Mouse (Mus musculus): Measurements from ENCODE around the gene Tfrc. TPM values are rescaled to one million over a fixed set of nuclear protein-coding genes. Genes with fewer than 3 reads are reported as not detected.
A peak's percentile ranks its signal among the peaks of the same experiment; 100 is the strongest.

The Tfrc gene
- polyA plus RNA-seq, 1 experiment from 2014 or later: 62.0 TPM

DNA sequence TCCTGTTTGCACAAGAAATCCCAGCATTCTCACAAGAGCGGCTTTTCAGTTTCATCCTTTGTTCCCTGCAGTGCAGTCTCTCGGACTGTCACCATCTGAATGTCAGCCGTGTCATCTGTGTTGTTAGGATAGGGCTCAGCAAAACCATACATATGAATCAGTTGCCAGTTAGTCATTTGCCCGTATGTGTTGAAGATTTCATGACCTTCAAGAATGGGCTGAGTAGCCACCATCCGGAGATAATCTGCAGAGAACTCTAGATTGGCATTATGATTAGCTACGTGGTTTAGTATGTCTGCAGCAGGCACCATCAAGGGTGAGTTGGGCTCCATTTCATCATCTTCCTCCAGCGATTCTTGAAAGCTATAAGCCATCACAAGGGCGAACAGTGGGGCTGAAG lies 17.2 kb upstream of the Tfrc start:
- WGBS: 93% methylated on average over 8 of the region's 8 CpGs
- H3K9me3 ChIP-seq (ENCODE audit: control insufficient read depth, low read length): no peaks in the 10 kb centered on the region
- no peaks in the 10 kb centered on the region for H3K36me3 ChIP-seq (ENCODE audit: control insufficient read depth, insufficient read depth, low read length)
- no peaks in the 10 kb centered on the region for H3K4me1 ChIP-seq (ENCODE audit: control insufficient read depth, insufficient read depth, low read length)
- no peak overlapping the region for H3K4me3 ChIP-seq (ENCODE audit: low read length)
- H3K27ac ChIP-seq (ENCODE audit: low read depth, low read length): no peak overlapping the region
- no peaks in the 10 kb centered on the region for H3K27me3 ChIP-seq (ENCODE audit: control insufficient read depth, insufficient read depth, low read length)
- H3K9ac ChIP-seq (ENCODE audit: low read depth, low read length): no peak overlapping the region
- ATAC-seq (ENCODE audit: low FRiP score, low TSS enrichment): no peak
- H3K4me2 ChIP-seq (replicated peaks; ENCODE audit: low read depth, low read length): no peak overlapping the region

DNA sequence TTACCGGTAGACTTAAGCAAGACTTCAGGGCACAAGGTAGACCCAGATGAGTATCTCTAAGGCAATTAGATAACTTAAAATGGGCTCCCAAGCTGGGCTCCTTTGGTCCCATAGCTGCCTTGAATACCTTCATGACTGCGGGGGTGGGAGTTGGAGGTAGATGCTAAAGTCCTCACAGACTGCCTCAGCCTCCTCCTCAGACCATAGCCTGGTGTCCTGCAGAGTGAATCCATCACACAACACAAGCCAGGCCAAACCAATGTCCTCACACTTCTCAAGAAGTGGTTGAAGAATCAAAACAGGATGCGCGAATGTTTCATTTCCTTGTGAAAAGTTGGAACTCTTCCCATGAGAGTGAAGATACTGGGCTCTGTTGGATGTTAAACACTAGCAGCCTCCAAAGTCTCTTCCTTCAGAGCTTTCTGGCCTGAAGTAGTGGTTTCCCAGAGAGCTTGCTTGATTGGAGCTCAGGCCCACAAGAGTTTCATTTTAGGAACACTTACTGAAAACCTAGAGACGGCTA lies 15.4 kb upstream of the Tfrc start:
- H3K9me3 ChIP-seq (ENCODE audit: control insufficient read depth, low read length): no peaks in the 10 kb centered on the region
- H3K4me1 ChIP-seq (ENCODE audit: control insufficient read depth, insufficient read depth, low read length): no peaks in the 10 kb centered on the region
- 91% methylated on average over 5 of the region's 5 CpGs for WGBS
- H3K27me3 ChIP-seq (ENCODE audit: control insufficient read depth, insufficient read depth, low read length): no peaks in the 10 kb centered on the region
- H3K36me3 ChIP-seq (ENCODE audit: control insufficient read depth, insufficient read depth, low read length): no peaks in the 10 kb centered on the region
- H3K4me3 ChIP-seq (ENCODE audit: low read length): no peak overlapping the region
- no peak overlapping the region for H3K9ac ChIP-seq (ENCODE audit: low read depth, low read length)
- no peak for ATAC-seq (ENCODE audit: low FRiP score, low TSS enrichment)
- H3K27ac ChIP-seq (ENCODE audit: low read depth, low read length): no peak overlapping the region
- no peak overlapping the region for H3K4me2 ChIP-seq (replicated peaks; ENCODE audit: low read depth, low read length)

DNA sequence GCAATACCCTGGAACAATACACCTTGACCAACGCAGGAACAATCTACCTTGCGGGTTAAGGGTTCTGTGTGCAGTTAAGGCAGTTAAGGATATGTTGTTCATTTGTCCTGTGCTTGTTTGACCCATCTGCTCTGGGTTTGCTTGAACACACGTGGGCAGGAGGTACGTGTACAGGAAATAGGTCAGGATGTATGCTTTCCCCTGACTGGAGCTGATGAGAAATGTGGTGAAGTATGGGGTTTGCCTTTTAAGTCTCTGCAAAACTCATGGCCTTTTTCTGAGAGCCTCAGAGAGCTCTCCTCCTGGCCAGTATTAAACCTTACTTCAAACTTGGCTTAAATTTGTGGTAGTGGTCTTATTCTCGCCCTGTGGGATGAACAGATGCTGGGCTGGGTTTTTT lies 14.8 kb upstream of the Tfrc start:
- 75% methylated on average over 5 of the region's 5 CpGs for WGBS
- Histone ChIP-seq H3K27ac (ENCODE audit: low read depth, low read length) (no peak overlapping the region), H3K9me3 (ENCODE audit: control insufficient read depth, low read length) (no peaks in the 10 kb centered on the region), H3K4me1 (ENCODE audit: control insufficient read depth, insufficient read depth, low read length) (no peaks in the 10 kb centered on the region), H3K4me3 (ENCODE audit: low read length) (no peak overlapping the region), H3K36me3 (ENCODE audit: control insufficient read depth, insufficient read depth, low read length) (no peaks in the 10 kb centered on the region), H3K4me2 (replicated peaks; ENCODE audit: low read depth, low read length) (no peak overlapping the region), H3K27me3 (ENCODE audit: control insufficient read depth, insufficient read depth, low read length) (no peaks in the 10 kb centered on the region), H3K9ac (ENCODE audit: low read depth, low read length) (no peak overlapping the region)
- ATAC-seq (ENCODE audit: low FRiP score, low TSS enrichment): no peak

DNA sequence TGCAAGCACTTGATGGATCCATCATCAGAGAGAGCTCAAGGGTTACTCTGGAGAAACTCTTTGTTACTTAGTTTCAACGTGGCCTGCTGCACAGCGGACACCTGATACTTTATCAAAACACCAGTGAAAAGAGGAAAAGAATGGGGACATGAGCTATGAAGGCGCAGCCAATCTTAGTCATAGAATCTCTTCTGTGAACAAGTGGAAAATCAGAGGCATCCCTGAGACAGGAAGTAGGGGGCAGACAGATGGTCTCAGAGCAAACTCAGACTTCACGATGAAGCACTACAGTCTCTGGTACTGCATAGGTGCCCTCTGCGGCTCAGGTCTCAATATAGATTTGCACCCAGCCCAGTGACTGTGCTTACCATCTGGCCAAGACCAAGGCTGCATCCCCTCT lies 14.0 kb upstream of the Tfrc start:
- no peak overlapping the region for H3K27ac ChIP-seq (ENCODE audit: low read depth, low read length)
- H3K4me2 ChIP-seq (replicated peaks; ENCODE audit: low read depth, low read length): no peak overlapping the region
- no peak overlapping the region for H3K4me3 ChIP-seq (ENCODE audit: low read length)
- no peaks in the 10 kb centered on the region for H3K4me1 ChIP-seq (ENCODE audit: control insufficient read depth, insufficient read depth, low read length)
- no peak overlapping the region for H3K9ac ChIP-seq (ENCODE audit: low read depth, low read length)
- no peaks in the 10 kb centered on the region for H3K27me3 ChIP-seq (ENCODE audit: control insufficient read depth, insufficient read depth, low read length)
- WGBS: 36% methylated on average over 5 of the region's 5 CpGs
- H3K36me3 ChIP-seq (ENCODE audit: control insufficient read depth, insufficient read depth, low read length): no peaks in the 10 kb centered on the region
- no peaks in the 10 kb centered on the region for H3K9me3 ChIP-seq (ENCODE audit: control insufficient read depth, low read length)
- ATAC-seq (ENCODE audit: low FRiP score, low TSS enrichment): 0 out of 2 replicates have a peak, but pooled peaks have one; percentile 24

DNA sequence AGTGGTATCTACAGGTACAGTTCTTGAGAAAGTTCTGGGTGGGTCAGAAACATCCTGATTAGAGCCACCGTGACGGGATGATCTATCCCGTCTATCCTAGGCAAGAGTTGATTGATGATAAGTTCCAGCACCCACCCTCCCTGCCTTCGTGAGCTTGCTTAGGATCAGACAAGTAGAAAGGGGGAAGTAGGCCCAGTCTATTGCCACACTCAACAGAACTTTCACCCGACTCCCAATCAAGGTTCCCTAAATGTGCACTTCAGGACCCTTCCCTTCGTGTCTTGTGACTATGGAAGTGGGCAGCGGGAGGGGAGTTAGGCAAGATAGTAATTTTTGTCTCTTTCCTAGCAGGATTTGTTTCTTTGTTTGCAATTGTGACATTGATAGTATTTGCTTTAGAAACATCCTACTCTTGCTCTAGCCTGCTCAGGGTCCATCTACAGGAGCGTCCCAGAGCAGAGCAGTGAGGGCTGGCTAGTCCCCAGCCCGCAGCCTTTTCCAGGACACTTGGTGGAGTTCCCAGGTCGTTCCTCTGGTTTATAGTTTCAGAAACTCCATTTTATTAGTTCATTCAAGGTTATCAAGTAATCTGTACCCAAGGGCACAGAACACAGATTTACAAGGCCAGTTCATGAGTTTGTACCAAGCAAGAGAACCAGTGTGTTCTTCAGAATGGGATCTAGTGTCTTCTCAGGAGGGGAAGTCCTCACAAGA lies 13.4 kb upstream of the Tfrc start:
- no peaks in the 10 kb centered on the region for H3K9me3 ChIP-seq (ENCODE audit: control insufficient read depth, low read length)
- H3K9ac ChIP-seq (ENCODE audit: low read depth, low read length): no peak overlapping the region
- no peak overlapping the region for H3K27ac ChIP-seq (ENCODE audit: low read depth, low read length)
- no peaks in the 10 kb centered on the region for H3K36me3 ChIP-seq (ENCODE audit: control insufficient read depth, insufficient read depth, low read length)
- no peaks in the 10 kb centered on the region for H3K27me3 ChIP-seq (ENCODE audit: control insufficient read depth, insufficient read depth, low read length)
- H3K4me2 ChIP-seq (replicated peaks; ENCODE audit: low read depth, low read length): no peak overlapping the region
- no peak overlapping the region for H3K4me3 ChIP-seq (ENCODE audit: low read length)
- H3K4me1 ChIP-seq (ENCODE audit: control insufficient read depth, insufficient read depth, low read length): no peaks in the 10 kb centered on the region
- ATAC-seq (ENCODE audit: low FRiP score, low TSS enrichment): no peak
- 84% methylated on average over 10 of the region's 10 CpGs for WGBS

DNA sequence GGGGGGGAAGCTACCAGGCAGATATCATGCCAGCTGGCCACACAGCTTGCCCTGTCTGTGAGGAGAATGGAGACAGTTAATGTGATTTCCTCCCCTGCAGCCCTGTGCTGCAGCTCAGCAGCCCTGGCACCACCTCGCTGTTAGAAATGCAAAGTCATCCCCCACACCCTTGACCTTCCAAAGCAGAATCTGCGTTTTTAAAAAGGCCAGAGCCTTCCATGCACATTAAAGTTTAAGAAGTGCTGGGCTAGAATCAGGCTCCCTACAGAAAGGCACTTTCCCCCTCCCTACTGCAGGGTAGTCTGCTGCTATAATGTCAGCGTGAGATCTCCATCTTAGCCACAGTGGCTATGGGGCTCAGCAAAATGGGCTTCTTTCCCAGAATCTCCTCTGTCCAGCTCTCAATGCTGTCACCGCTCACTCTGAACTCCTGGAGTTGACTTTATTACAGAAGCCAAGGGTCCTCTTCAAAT lies 10.8 kb upstream of the Tfrc start:
- Histone ChIP-seq H3K27ac (ENCODE audit: low read depth, low read length) (no peak overlapping the region), H3K27me3 (ENCODE audit: control insufficient read depth, insufficient read depth, low read length) (no peaks in the 10 kb centered on the region), H3K4me1 (ENCODE audit: control insufficient read depth, insufficient read depth, low read length) (no peaks in the 10 kb centered on the region), H3K36me3 (ENCODE audit: control insufficient read depth, insufficient read depth, low read length) (no peaks in the 10 kb centered on the region), H3K4me2 (replicated peaks; ENCODE audit: low read depth, low read length) (no peak overlapping the region), H3K9me3 (ENCODE audit: control insufficient read depth, low read length) (no peaks in the 10 kb centered on the region), H3K4me3 (ENCODE audit: low read length) (no peak overlapping the region), H3K9ac (ENCODE audit: low read depth, low read length) (no peak overlapping the region)
- WGBS: 35% methylated on average over 4 of the region's 4 CpGs
- no peak for ATAC-seq (ENCODE audit: low FRiP score, low TSS enrichment)

DNA sequence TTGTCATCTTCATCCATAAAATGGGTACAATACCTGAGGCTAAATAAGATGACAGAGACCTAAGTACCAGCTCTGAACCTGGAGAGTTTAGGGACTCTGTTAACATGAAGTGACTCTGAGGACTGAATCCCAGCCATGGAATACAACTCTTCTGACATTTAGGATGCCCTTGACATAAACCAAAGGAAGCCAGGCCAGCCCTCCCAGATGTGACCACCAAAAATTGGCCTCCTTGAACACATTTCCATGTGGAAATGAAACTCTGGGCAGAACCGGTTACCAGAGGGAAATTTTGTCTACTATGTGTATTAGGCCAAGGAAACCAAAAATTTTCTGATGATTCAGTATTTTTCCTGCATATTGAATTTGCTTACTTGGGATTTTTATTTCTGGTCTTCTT lies 9.6 kb upstream of the Tfrc start:
- WGBS: 96% methylated on average over 1 of the region's 1 CpGs
- ATAC-seq (ENCODE audit: low FRiP score, low TSS enrichment): no peak
- no peaks in the 10 kb centered on the region for H3K9me3 ChIP-seq (ENCODE audit: control insufficient read depth, low read length)
- H3K9ac ChIP-seq (ENCODE audit: low read depth, low read length): no peak overlapping the region
- no peak overlapping the region for H3K4me3 ChIP-seq (ENCODE audit: low read length)
- no peaks in the 10 kb centered on the region for H3K4me1 ChIP-seq (ENCODE audit: control insufficient read depth, insufficient read depth, low read length)
- H3K36me3 ChIP-seq (ENCODE audit: control insufficient read depth, insufficient read depth, low read length): no peaks in the 10 kb centered on the region
- H3K27me3 ChIP-seq (ENCODE audit: control insufficient read depth, insufficient read depth, low read length): no peaks in the 10 kb centered on the region
- H3K4me2 ChIP-seq (replicated peaks; ENCODE audit: low read depth, low read length): no peak overlapping the region
- H3K27ac ChIP-seq (ENCODE audit: low read depth, low read length): no peak overlapping the region

DNA sequence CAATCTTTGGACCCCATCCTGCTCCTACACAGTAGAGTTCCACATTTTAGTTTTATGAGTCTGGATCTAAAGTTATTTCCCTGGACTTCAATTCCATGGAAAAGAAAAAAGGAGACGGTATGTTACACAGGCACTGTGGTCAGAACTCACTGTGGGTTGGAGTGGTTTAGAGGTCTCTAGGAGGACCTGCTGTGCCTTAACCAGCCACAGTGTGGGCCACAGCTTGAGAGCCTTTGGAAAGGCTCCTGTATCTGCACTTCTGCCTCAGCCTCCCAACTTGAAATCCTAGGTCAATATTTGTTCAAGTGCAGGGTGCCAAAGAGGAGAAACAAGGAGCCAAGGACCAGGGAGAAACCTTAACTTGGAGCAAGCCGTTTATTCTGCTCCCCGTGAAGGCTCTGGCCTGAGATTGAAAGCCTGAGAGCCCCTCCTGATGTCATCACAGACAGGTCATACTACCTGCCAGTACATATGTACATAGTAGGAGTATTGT lies 6.5 kb upstream of the Tfrc start:
- Histone ChIP-seq H3K36me3 (ENCODE audit: control insufficient read depth, insufficient read depth, low read length) (no peaks in the 10 kb centered on the region), H3K27ac (ENCODE audit: low read depth, low read length) (no peak overlapping the region), H3K4me3 (ENCODE audit: low read length) (no peak overlapping the region), H3K4me1 (ENCODE audit: control insufficient read depth, insufficient read depth, low read length) (no peaks in the 10 kb centered on the region), H3K9me3 (ENCODE audit: control insufficient read depth, low read length) (no peaks in the 10 kb centered on the region), H3K4me2 (replicated peaks; ENCODE audit: low read depth, low read length) (no peak overlapping the region), H3K9ac (ENCODE audit: low read depth, low read length) (no peak overlapping the region), H3K27me3 (ENCODE audit: control insufficient read depth, insufficient read depth, low read length) (no peaks in the 10 kb centered on the region)
- WGBS: 79% methylated on average over 3 of the region's 3 CpGs
- ATAC-seq (ENCODE audit: low FRiP score, low TSS enrichment): no peak

DNA sequence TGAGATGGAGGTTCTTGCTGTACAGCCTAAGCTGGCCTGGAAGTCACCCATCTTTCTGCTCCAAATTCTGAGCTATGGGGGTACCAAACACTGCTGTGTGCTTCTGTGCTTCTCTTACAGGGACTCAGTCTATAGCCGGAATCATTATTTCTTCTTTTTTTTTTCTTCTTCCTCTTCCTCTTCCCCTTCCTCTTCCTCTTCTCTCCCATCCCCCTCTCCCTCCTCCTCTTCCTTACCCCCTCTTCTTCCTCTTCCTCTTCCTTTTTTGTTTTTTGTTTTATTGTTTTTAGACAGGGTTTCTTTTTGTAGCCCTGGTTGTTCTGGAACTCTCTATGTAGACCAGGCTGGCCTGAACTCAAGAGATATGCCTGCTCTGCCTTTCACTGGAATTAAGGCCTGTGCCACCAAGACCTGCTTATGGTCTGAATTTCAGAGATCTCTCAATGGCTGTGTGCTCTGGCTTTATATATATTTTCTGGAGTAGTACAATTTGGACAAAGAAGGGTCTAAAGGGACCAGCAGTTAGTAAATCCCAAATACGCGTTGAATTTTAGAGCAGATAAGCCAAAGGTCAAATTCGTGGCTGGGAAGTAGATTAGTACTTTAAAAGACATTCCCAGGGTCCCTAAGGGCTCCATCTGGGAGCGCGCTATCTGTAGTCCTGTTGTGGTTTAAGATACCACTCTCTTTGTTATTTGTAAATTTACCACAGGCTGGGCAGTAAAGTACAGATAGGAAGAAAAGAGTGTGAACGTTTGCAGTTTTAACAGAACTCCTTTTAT lies 967 bp upstream of the Tfrc start:
- Histone ChIP-seq H3K4me2 (replicated peaks; ENCODE audit: low read depth, low read length) (peak overlapping the region; percentile 79), H3K4me3 (ENCODE audit: low read length) (peak overlapping the region; percentile 89), H3K4me1 (ENCODE audit: control insufficient read depth, insufficient read depth, low read length) (peaks cover 17% of the 10 kb centered on the region; the same call in 1 of the 2 replicates), H3K36me3 (ENCODE audit: control insufficient read depth, insufficient read depth, low read length) (no peaks in the 10 kb centered on the region), H3K27ac (ENCODE audit: low read depth, low read length) (peak overlapping the region; percentile 92), H3K9ac (ENCODE audit: low read depth, low read length) (peak overlapping the region; percentile 25; the same call in 1 of the 2 replicates), H3K27me3 (ENCODE audit: control insufficient read depth, insufficient read depth, low read length) (no peaks in the 10 kb centered on the region), H3K9me3 (ENCODE audit: control insufficient read depth, low read length) (no peaks in the 10 kb centered on the region)
- WGBS: 46% methylated on average over 7 of the region's 7 CpGs
- ATAC-seq (ENCODE audit: low FRiP score, low TSS enrichment): no peak

Data from kidney, embryonic 14.5 days (tissue).